Mouse (Mus musculus): ENCODE measurements around the gene Irx5. TPM values are rescaled to one million over a fixed set of nuclear protein-coding genes. Genes with fewer than 3 reads are reported as not detected.

The Irx5 gene
- not detected for total RNA-seq (2023)

DNA sequence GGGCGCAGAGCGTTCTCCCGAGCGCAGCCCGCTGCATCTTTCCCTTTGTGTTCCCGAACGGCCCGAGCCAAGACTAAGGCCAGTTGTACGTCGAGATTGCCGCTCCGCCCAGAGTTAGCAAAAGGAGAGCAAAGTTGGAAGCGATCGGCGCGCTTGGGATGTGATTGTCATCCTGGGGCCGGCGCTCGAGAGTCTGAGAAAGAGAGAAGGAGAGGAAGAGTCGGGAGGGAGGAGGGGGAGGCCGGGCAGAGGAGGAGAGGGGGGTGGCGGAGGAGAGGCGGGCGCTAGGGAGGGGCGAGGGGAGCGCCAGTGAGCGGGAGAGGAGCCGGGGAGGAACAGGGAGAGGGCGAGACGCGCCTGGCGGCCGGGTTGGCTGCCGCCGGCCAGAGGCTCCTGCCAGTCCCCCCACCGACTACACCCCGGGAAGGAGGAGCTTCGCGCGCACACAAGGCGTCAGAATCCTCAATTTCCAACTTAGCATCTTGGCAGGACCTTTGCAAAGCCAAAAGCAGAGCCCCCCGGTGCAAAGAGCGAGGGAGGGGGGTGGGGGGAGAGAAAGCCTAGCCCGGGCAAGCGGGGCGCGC is at the start of gene Irx5:
Irx5 (plus strand) TSS at position 228 of the 584 bp plus-strand sequence.

Data from CD4-positive naive resting alpha-beta T cell, adult 57 days (primary cell).